12 mouse cellular contexts compared by ENCODE assay signal in the genomic region with DNA sequence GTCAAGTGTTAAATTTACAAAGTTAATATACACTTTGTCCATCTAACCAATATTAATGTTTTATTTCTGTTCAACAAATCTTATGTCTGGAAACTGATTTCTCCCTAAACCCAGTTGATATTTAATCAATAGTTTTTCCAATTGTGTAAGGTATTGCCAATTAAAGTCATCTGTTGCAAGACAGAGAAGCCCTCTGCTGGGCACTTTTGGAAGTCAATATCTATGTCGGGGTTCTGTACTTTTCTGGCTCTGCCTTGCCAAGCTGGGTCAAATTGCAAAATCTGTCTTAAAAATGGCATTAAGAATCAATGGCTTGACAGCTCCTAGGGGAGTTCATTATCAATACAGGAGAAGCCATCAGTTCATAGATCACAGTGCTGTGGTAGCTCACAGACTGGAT. TPM values are rescaled to one million over a fixed set of nuclear protein-coding genes. Genes with fewer than 3 reads are reported as not detected.
A peak's percentile ranks its signal among the peaks of the same experiment; 100 is the strongest.
DNase-seq lines count a peak whose midpoint lies in the region; ATAC-seq and TF ChIP-seq lines count a peak whose summit lies in the region.
"Had no signal": no experiment of that assay in that cellular context is flagged by ENCODE, and none has a peak within 500 bp of the region (broad histone marks: within the 10 kb centered on the region; RNA-seq: fewer than 3 reads in every experiment).

No protein-coding gene starts in this region.

- no peaks in the 10 kb centered on the region for H3K4me1 ChIP-seq in kidney, postnatal 0 days (replicated peaks; ENCODE audit: insufficient read depth, low read length)
- H3K4me1 ChIP-seq in kidney, embryonic 15.5 days = no peaks in the 10 kb centered on the region
- H3K4me1 ChIP-seq in embryonic fibroblast, embryonic 13.5 days (ENCODE audit: control insufficient read depth, insufficient read depth, low read length) = peaks cover 5% of the 10 kb centered on the region
- H3K4me1 ChIP-seq: embryonic facial prominence, embryonic 15.5 days; stomach, embryonic 15.5 days had no signal

- no peaks in the 10 kb centered on the region for H3K27me3 ChIP-seq in kidney, postnatal 0 days (ENCODE audit: insufficient read depth, low read length)
- H3K27me3 ChIP-seq in kidney, embryonic 15.5 days = no peaks in the 10 kb centered on the region
- H3K27me3 ChIP-seq: embryonic facial prominence, embryonic 15.5 days; heart, embryonic 13.5 days; stomach, embryonic 15.5 days had no signal

- no peak overlapping the region for H3K9ac ChIP-seq in kidney, postnatal 0 days (ENCODE audit: low read depth, low read length)
- no peak overlapping the region for H3K9ac ChIP-seq in kidney, embryonic 15.5 days
- H3K9ac ChIP-seq: embryonic facial prominence, embryonic 15.5 days; heart, embryonic 13.5 days; stomach, embryonic 15.5 days had no signal

- TF ChIP-seq POLR2A in embryonic fibroblast, embryonic 13.5 days (IDR thresholded peaks at IDR 0.05; ENCODE audit: low read depth, low read length) = no peak

- ATAC-seq in kidney, postnatal 0 days (replicated peaks; ENCODE audit: low FRiP score, low read depth) = no peak
- no peak for ATAC-seq in kidney, embryonic 15.5 days (replicated peaks; ENCODE audit: low FRiP score)

- H3K4me3 ChIP-seq in kidney, postnatal 0 days (replicated peaks; ENCODE audit: low read depth, low read length) = no peak overlapping the region
- H3K4me3 ChIP-seq in kidney, embryonic 15.5 days (replicated peaks) = no peak overlapping the region
- H3K4me3 ChIP-seq in embryonic fibroblast, embryonic 13.5 days (ENCODE audit: insufficient read depth, low read length) = no peak overlapping the region
- H3K4me3 ChIP-seq: embryonic facial prominence, embryonic 15.5 days; heart, embryonic 13.5 days; myocyte; stomach, embryonic 15.5 days had no signal

- DNase-seq in kidney, postnatal 0 days (ENCODE audit: low spot score) = peak; percentile 37
- DNase-seq in thymus, postnatal 4 days = peak; percentile 34
- no peak for DNase-seq in thymus, postnatal 25 days
- no peak for DNase-seq in frontal cortex, postnatal 14 days (ENCODE audit: low spot score in 2 of 2)
- DNase-seq in heart, postnatal 10 days = no peak
- DNase-seq: adrenal gland, postnatal 14 days had no signal

- WGBS in kidney, postnatal 0 days = 23% methylated on average over 1 of the region's 1 CpGs
- 31% methylated on average over 1 of the region's 1 CpGs for WGBS in kidney, embryonic 15.5 days

- no peak overlapping the region for H3K27ac ChIP-seq in kidney, postnatal 0 days
- no peak overlapping the region for H3K27ac ChIP-seq in kidney, embryonic 15.5 days
- peak overlapping the region; percentile 84 for H3K27ac ChIP-seq in embryonic fibroblast, embryonic 13.5 days (ENCODE audit: insufficient read depth, low read length)
- H3K27ac ChIP-seq: embryonic facial prominence, embryonic 15.5 days; stomach, embryonic 15.5 days had no signal

- no peak overlapping the region for H3K4me2 ChIP-seq in kidney, postnatal 0 days (ENCODE audit: low read length)
- H3K4me2 ChIP-seq in kidney, embryonic 15.5 days = no peak overlapping the region
- H3K4me2 ChIP-seq: embryonic facial prominence, embryonic 15.5 days; heart, embryonic 13.5 days; stomach, embryonic 15.5 days had no signal

- H3K9me3 ChIP-seq in kidney, postnatal 0 days (replicated peaks; ENCODE audit: low read length) = no peaks in the 10 kb centered on the region
- no peaks in the 10 kb centered on the region for H3K9me3 ChIP-seq in kidney, embryonic 15.5 days (replicated peaks)
- H3K9me3 ChIP-seq: embryonic facial prominence, embryonic 15.5 days; heart, embryonic 13.5 days; stomach, embryonic 15.5 days had no signal

- no peaks in the 10 kb centered on the region for H3K36me3 ChIP-seq in kidney, postnatal 0 days (ENCODE audit: insufficient read depth, low read length)
- H3K36me3 ChIP-seq in kidney, embryonic 15.5 days = no peaks in the 10 kb centered on the region
- H3K36me3 ChIP-seq: embryonic facial prominence, embryonic 15.5 days; heart, embryonic 13.5 days; stomach, embryonic 15.5 days had no signal

- TF ChIP-seq CTCF in kidney, postnatal 0 days (IDR thresholded peaks at IDR 0.05; ENCODE audit: low read depth) = peak; percentile 65
- TF ChIP-seq CTCF in embryonic fibroblast, embryonic 13.5 days (IDR thresholded peaks at IDR 0.05; ENCODE audit: borderline replicate concordance, insufficient read depth, low read length) = no peak

- intact Hi-C loops in heart, postnatal 10 days (cut with DNase I) = loop anchor here (1.0 kb wide), 2 partner anchors 64 to 122 kb away; no protein-coding TSS in a partner anchor

RNA-seq across cellular contexts. Expression of a gene that starts 10.8 kb away (rescaled TPM):
- polyA plus RNA-seq in kidney, postnatal 0 days (2015; fragmentation: Nextera tagmentation; extraction: Ambion mirVana) = 0.01 and 0.04 TPM in 2 replicates
- 0.09 and 0.10 TPM in 2 replicates for polyA plus RNA-seq in kidney, embryonic 15.5 days (2015; fragmentation: Nextera tagmentation; extraction: Ambion mirVana)
- 0.05 and 0.07 TPM in 2 replicates for polyA plus RNA-seq in embryonic fibroblast, embryonic 13.5 days (2011; ENCODE audit: insufficient read length, low read depth, missing spikeins)
- total RNA-seq in heart, postnatal 10 days (2021) = under 1 TPM; 0.05 to 0.07 TPM

Comparison
In these comparisons a context has a peak if more than half of its experiments do, and no peak if none do; other contexts are left out.
1. DNase-seq: peak in kidney, postnatal 0 days (single experiment) and thymus, postnatal 4 days (single experiment); none in thymus, postnatal 25 days (single experiment), frontal cortex, postnatal 14 days (0 of 2) and heart, postnatal 10 days (0 of 2).